Mouse (Mus musculus) lung, adult 2 months (tissue): Measurements from ENCODE around the gene Cnot10. TPM values are rescaled to one million over a fixed set of nuclear protein-coding genes. Genes with fewer than 3 reads are reported as not detected.

ENCODE experiments used
- DNase-seq: peaks from one replicate; pipeline ENCODE4 v3.0.0; 2022
- H3K4me1 ChIP-seq: fragments of 200-500 bp; 2 replicates; pipeline ENCODE4 v1.6.1; 2011; ENCODE audit warnings: low read length; ENCODE audit not compliant: control insufficient read depth, insufficient read depth
- H3K4me3 ChIP-seq: fragments of 200-500 bp; replicated peaks from 2 replicates; pipeline ENCODE3; 2011; ENCODE audit warnings: low read depth, mild to moderate bottlenecking, control low read depth, low read length; ENCODE audit errors: extremely low read depth
- CTCF ChIP-seq: fragments of 200-500 bp; IDR thresholded peaks from 2 replicates; pipeline ENCODE4 v1.5.1; 2011; ENCODE audit warnings: mild to moderate bottlenecking, low read length, control low read depth; ENCODE audit not compliant: insufficient read depth
- POLR2A ChIP-seq: fragments of 200-500 bp; IDR thresholded peaks from 2 replicates; pipeline ENCODE4 v1.6.1; 2011; ENCODE audit warnings: low read depth, mild to moderate bottlenecking, control low read depth, low read length, borderline replicate concordance; ENCODE audit errors: extremely low read depth
- WGBS: fragments of 180-500 bp; shearing (Covaris S2); methylation state at CpG from one replicate; pipeline ENCODE4 v1.1.7; 2018; 5-methylcytosine and 5-hydroxymethylcytosine counted together
- polyA plus RNA-seq: library from polyadenylated mRNA; depleted of rRNA; stranded (reverse); fragments of >200 nt; gene quantifications from 2 replicates; pipeline ENCODE4 v1.2.3, GENCODE M21; 2012

The Cnot10 gene
- polyA plus RNA-seq, 1 experiment: 28.9 TPM

- WGBS: 54% methylated on average over 2 of the region's 2 CpGs
- no peak for DNase-seq
- TF ChIP-seq POLR2A (no peak), CTCF (no peak)
- H3K4me3 ChIP-seq: no peak overlapping the region
- peaks cover 6% of the 10 kb centered on the region for H3K4me1 ChIP-seq
Measured at GRCm38 (mm10) chr9:114673626-114674025, 33.6 kb upstream of the Cnot10 start.

GRCm38 (mm10) chr9:114672703-114673561, 32.9 kb upstream of the Cnot10 start:
- peak overlapping the region; percentile 11 for H3K4me3 ChIP-seq
- TF ChIP-seq POLR2A: no peak
- no peak for TF ChIP-seq CTCF
- DNase-seq: no peak
- peaks cover 6% of the 10 kb centered on the region for H3K4me1 ChIP-seq
- 6% methylated on average over 24 of the region's 24 CpGs for WGBS

GRCm38 (mm10) chr9:114671946-114672345, 32.0 kb upstream of the Cnot10 start:
- TF ChIP-seq POLR2A (no peak), CTCF (no peak)
- no peak for DNase-seq
- H3K4me1 ChIP-seq: peaks cover 6% of the 10 kb centered on the region
- no peak overlapping the region for H3K4me3 ChIP-seq
- WGBS: 53% methylated on average over 1 of the region's 1 CpGs

GRCm38 (mm10) chr9:114669011-114669410, 29.0 kb upstream of the Cnot10 start:
- DNase-seq: no peak
- TF ChIP-seq POLR2A (no peak), CTCF (no peak)
- peaks cover 6% of the 10 kb centered on the region for H3K4me1 ChIP-seq

GRCm38 (mm10) chr9:114668047-114668446, 28.1 kb upstream of the Cnot10 start:
- H3K4me3 ChIP-seq: no peak overlapping the region
- H3K4me1 ChIP-seq: peaks cover 3% of the 10 kb centered on the region
- no peak for DNase-seq
- no peak for TF ChIP-seq POLR2A
- no peak for TF ChIP-seq CTCF
- 50% methylated on average over 4 of the region's 4 CpGs for WGBS

More at GRCm38 (mm10) chr9:114669011-114669410, 29.0 kb upstream of the Cnot10 start:
- 62% methylated on average over 5 of the region's 5 CpGs for WGBS
- no peak overlapping the region for H3K4me3 ChIP-seq

- H3K4me3 ChIP-seq: no peak overlapping the region
- DNase-seq: no peak
- 83% methylated on average over 10 of the region's 10 CpGs for WGBS
- no peaks in the 10 kb centered on the region for H3K4me1 ChIP-seq
- TF ChIP-seq POLR2A (no peak), CTCF (no peak)
Measured at GRCm38 (mm10) chr9:114666858-114667257, 26.9 kb upstream of the Cnot10 start.

- 81% methylated on average over 11 of the region's 11 CpGs for WGBS
- TF ChIP-seq CTCF: no peak
- TF ChIP-seq POLR2A: no peak
- Histone ChIP-seq H3K4me3 (no peak overlapping the region), H3K4me1 (no peaks in the 10 kb centered on the region)
- no peak for DNase-seq
Measured at GRCm38 (mm10) chr9:114663782-114664181, 23.8 kb upstream of the Cnot10 start.

- no peak for DNase-seq
- TF ChIP-seq POLR2A (no peak), CTCF (no peak)
- 42% methylated on average over 7 of the region's 7 CpGs for WGBS
Measured at GRCm38 (mm10) chr9:114661991-114662390, 22.0 kb upstream of the Cnot10 start.

GRCm38 (mm10) chr9:114660983-114661382, 21.0 kb upstream of the Cnot10 start:
- 58% methylated on average over 6 of the region's 6 CpGs for WGBS

More at GRCm38 (mm10) chr9:114661991-114662390, 22.0 kb upstream of the Cnot10 start:
- no peaks in the 10 kb centered on the region for H3K4me1 ChIP-seq
- no peak overlapping the region for H3K4me3 ChIP-seq

GRCm38 (mm10) chr9:114660506-114660905, 20.5 kb upstream of the Cnot10 start:
- no peak for DNase-seq
- WGBS: 89% methylated on average over 6 of the region's 6 CpGs
- H3K4me1 ChIP-seq: no peaks in the 10 kb centered on the region
- H3K4me3 ChIP-seq: no peak overlapping the region
- no peak for TF ChIP-seq CTCF
- TF ChIP-seq POLR2A: no peak

More at GRCm38 (mm10) chr9:114660983-114661382, 21.0 kb upstream of the Cnot10 start:
- DNase-seq: no peak
- TF ChIP-seq POLR2A (no peak), CTCF (no peak)
- Histone ChIP-seq H3K4me1 (no peaks in the 10 kb centered on the region), H3K4me3 (no peak overlapping the region)
